Mouse (Mus musculus) stomach, embryonic 15.5 days (tissue): Measurements from ENCODE around the gene Lsamp. TPM values are rescaled to one million over a fixed set of nuclear protein-coding genes. Genes with fewer than 3 reads are reported as not detected.

Source experiments
- ATAC-seq: fragments of 200-750 bp; cut with Nextera tagmentation; 2 replicates; pipeline ENCODE4 v1.8.0; 2017; ENCODE audit warnings: low read depth, moderate number of reproducible peaks, moderate TSS enrichment; ENCODE audit not compliant: insufficient read depth, low FRiP score
- H3K27ac ChIP-seq: fragments of 300-500 bp; sonication (generic); 2 replicates; pipeline ENCODE4 v1.5.1; 2015; ENCODE audit warnings: mild to moderate bottlenecking, inconsistent platforms
- H3K27me3 ChIP-seq: fragments of 300-500 bp; sonication (generic); replicated peaks from 2 replicates; pipeline ENCODE4 v1.6.1; 2015; ENCODE audit warnings: inconsistent platforms
- H3K36me3 ChIP-seq: fragments of 300-500 bp; sonication (generic); 2 replicates; pipeline ENCODE4 v1.6.1; 2015; ENCODE audit warnings: inconsistent platforms
- H3K4me1 ChIP-seq: fragments of 300-500 bp; sonication (generic); 2 replicates; pipeline ENCODE4 v1.6.1; 2015; ENCODE audit warnings: inconsistent platforms
- H3K4me2 ChIP-seq: fragments of 300-500 bp; sonication (generic); 2 replicates; pipeline ENCODE4 v1.6.1; 2015; ENCODE audit warnings: mild to moderate bottlenecking, inconsistent platforms
- H3K4me3 ChIP-seq: fragments of 300-500 bp; sonication (generic); replicated peaks from 2 replicates; pipeline ENCODE4 v1.5.1; 2015; ENCODE audit warnings: inconsistent platforms
- H3K9ac ChIP-seq: fragments of 300-500 bp; sonication (generic); 2 replicates; pipeline ENCODE4 v1.6.1; 2015; ENCODE audit warnings: inconsistent platforms
- H3K9me3 ChIP-seq: fragments of 300-500 bp; sonication (generic); 2 replicates; pipeline ENCODE4 v1.6.1; 2016; ENCODE audit warnings: inconsistent platforms
- WGBS: fragments of 180-500 bp; shearing (Covaris S2); methylation state at CpG from one replicate; pipeline ENCODE4 v1.1.7; 2015; 5-methylcytosine and 5-hydroxymethylcytosine counted together
- microRNA-seq: library from miRNA; unstranded; fragments of <30 nt; microRNA quantifications from one replicate; pipeline ENCODE4, GENCODE M21; 2016
- polyA plus RNA-seq: library from polyadenylated mRNA; unstranded; fragments of >200 nt; fragmentation: Nextera tagmentation; extraction: Ambion mirVana; gene quantifications from 2 replicates; pipeline ENCODE4 v1.2.1, GENCODE M21; 2015

Lsamp gene
- polyA plus RNA-seq, 1 experiment from 2014 or later: 8.5 TPM

GRCm38 (mm10) chr16:42178866-42179265 is 2194.7 kb downstream of the Lsamp start:
- no peak for ATAC-seq
- Histone ChIP-seq H3K9me3 (no peaks in the 10 kb centered on the region), H3K4me3 (no peak overlapping the region), H3K27me3 (no peaks in the 10 kb centered on the region), H3K9ac (no peak overlapping the region), H3K4me1 (peaks cover 3% of the 10 kb centered on the region; the same call in 1 of the 2 replicates), H3K27ac (no peak overlapping the region), H3K4me2 (no peak overlapping the region), H3K36me3 (no peaks in the 10 kb centered on the region)
- 38% methylated on average over 3 of the region's 3 CpGs for WGBS

- H3K4me2 ChIP-seq: no peak overlapping the region
- H3K4me3 ChIP-seq: no peak overlapping the region
- H3K9ac ChIP-seq: no peak overlapping the region
- ATAC-seq: no peak
- no peak overlapping the region for H3K27ac ChIP-seq
- 73% methylated on average over 6 of the region's 6 CpGs for WGBS
- H3K36me3 ChIP-seq: no peaks in the 10 kb centered on the region
- H3K9me3 ChIP-seq: no peaks in the 10 kb centered on the region
- no peaks in the 10 kb centered on the region for H3K27me3 ChIP-seq
- peaks cover 3% of the 10 kb centered on the region; the same call in 1 of the 2 replicates for H3K4me1 ChIP-seq
Observed at GRCm38 (mm10) chr16:42180025-42180424, 2195.9 kb downstream of the Lsamp start.

- no peaks in the 10 kb centered on the region for H3K27me3 ChIP-seq
- H3K36me3 ChIP-seq: no peaks in the 10 kb centered on the region
- H3K9ac ChIP-seq: no peak overlapping the region
- H3K4me3 ChIP-seq: no peak overlapping the region
- no peak overlapping the region for H3K4me2 ChIP-seq
- WGBS: 92% methylated on average over 11 of the region's 11 CpGs
- H3K4me1 ChIP-seq: peaks cover 3% of the 10 kb centered on the region; the same call in 1 of the 2 replicates
- no peak for ATAC-seq
- H3K9me3 ChIP-seq: no peaks in the 10 kb centered on the region
- H3K27ac ChIP-seq: no peak overlapping the region
Observed at GRCm38 (mm10) chr16:42180473-42180872, 2196.3 kb downstream of the Lsamp start.

- ATAC-seq: no peak; the same call in 1 of the 2 replicates
- H3K4me3 ChIP-seq: peak overlapping the region; percentile 56
- no peaks in the 10 kb centered on the region for H3K27me3 ChIP-seq
- no peaks in the 10 kb centered on the region for H3K9me3 ChIP-seq
- H3K36me3 ChIP-seq: no peaks in the 10 kb centered on the region
- H3K27ac ChIP-seq: 0 out of 2 replicates have a peak overlapping the region, but pooled peaks have one; percentile 93
- H3K4me1 ChIP-seq: no peaks in the 10 kb centered on the region
- peak overlapping the region; percentile 93 for H3K4me2 ChIP-seq
- H3K9ac ChIP-seq: 0 out of 2 replicates have a peak overlapping the region, but pooled peaks have one; percentile 2
- 37% methylated on average over 14 of the region's 14 CpGs for WGBS
Observed at GRCm38 (mm10) chr16:42189431-42190081, 2205.4 kb downstream of the Lsamp start.

GRCm38 (mm10) chr16:42190114-42191045 is 2206.2 kb downstream of the Lsamp start:
- Histone ChIP-seq H3K27ac (peak overlapping the region; percentile 93), H3K4me3 (peak overlapping the region; percentile 56), H3K4me1 (no peaks in the 10 kb centered on the region), H3K36me3 (no peaks in the 10 kb centered on the region), H3K9ac (peak overlapping the region; percentile 71), H3K9me3 (no peaks in the 10 kb centered on the region), H3K27me3 (no peaks in the 10 kb centered on the region), H3K4me2 (peak overlapping the region; percentile 93)
- peak; percentile 96 for ATAC-seq
- WGBS: under 1% methylated on average over 44 of the region's 44 CpGs

Small RNAs within 50 kb of the gene (microRNA-seq; reads per million reads assigned to microRNA genes)
- not detected for gene Gm27887
- gene Gm47276: not detected
